Mouse (Mus musculus): Measurements from ENCODE around the gene Lyar. TPM values are rescaled to one million over a fixed set of nuclear protein-coding genes. Genes with fewer than 3 reads are reported as not detected.

The Lyar gene
- polyA plus RNA-seq (2012; rRNA removed) = 19.5 and 20.0 TPM in 2 replicates

- DNase-seq = peak; percentile 92 to 97
These were observed at the start of gene Lyar, which contains the start of gene Zbtb49 for GRCm38 (mm10) chr5:38220328-38220912. Gene Lyar (plus strand): TSS chr5:38220470. Gene Zbtb49 (minus strand): TSS chr5:38220457.

GRCm38 (mm10) chr5:38173766-38174165 is 46.5 kb upstream of the Lyar start:
- WGBS = 52% methylated on average over 5 of the region's 5 CpGs
- Histone ChIP-seq H3K27me3 (ENCODE audit: control insufficient read depth, insufficient read depth, low read length) (no peaks in the 10 kb centered on the region), H3K27ac (ENCODE audit: insufficient read depth, low read length) (no peak overlapping the region)

More at GRCm38 (mm10) chr5:38220328-38220912, at the start of gene Lyar, which contains the start of gene Zbtb49:
- Histone ChIP-seq H3K4me1 (ENCODE audit: control insufficient read depth, insufficient read depth, low read length) (peaks cover 3% of the 10 kb centered on the region), H3K4me3 (replicated peaks; ENCODE audit: insufficient read depth, low read depth, low read length) (peak within 1 kb of the TSS; percentile 57), H3K27ac (ENCODE audit: insufficient read depth, low read length) (peak within 1 kb of the TSS; percentile 29; the same call in 1 of the 2 replicates), H3K27me3 (ENCODE audit: control insufficient read depth, insufficient read depth, low read length) (no peaks in the 10 kb centered on the region)
- TF ChIP-seq POLR2A (IDR thresholded peaks at IDR 0.05; ENCODE audit: borderline replicate concordance, insufficient read depth, low read length) (no peak; the same call in none of the 2 replicates), CTCF (IDR thresholded peaks at IDR 0.05; ENCODE audit: borderline replicate concordance, insufficient read depth, low read depth, low read length) (no peak)
- WGBS = under 1% methylated on average over 55 of the region's 55 CpGs

GRCm38 (mm10) chr5:38174256-38174912 is 45.9 kb upstream of the Lyar start:
- 68% methylated on average over 16 of the region's 16 CpGs for WGBS
- DNase-seq = no peak
- TF ChIP-seq CTCF (IDR thresholded peaks at IDR 0.05; ENCODE audit: borderline replicate concordance, insufficient read depth, low read depth, low read length) (no peak), POLR2A (IDR thresholded peaks at IDR 0.05; ENCODE audit: borderline replicate concordance, insufficient read depth, low read length) (no peak)
- no peaks in the 10 kb centered on the region for H3K4me1 ChIP-seq (ENCODE audit: control insufficient read depth, insufficient read depth, low read length)
- H3K4me3 ChIP-seq (replicated peaks; ENCODE audit: insufficient read depth, low read depth, low read length) = no peak overlapping the region
- H3K27ac ChIP-seq (ENCODE audit: insufficient read depth, low read length) = no peak overlapping the region
- no peaks in the 10 kb centered on the region for H3K27me3 ChIP-seq (ENCODE audit: control insufficient read depth, insufficient read depth, low read length)

More at GRCm38 (mm10) chr5:38173766-38174165, 46.5 kb upstream of the Lyar start:
- H3K4me1 ChIP-seq (ENCODE audit: control insufficient read depth, insufficient read depth, low read length) = no peaks in the 10 kb centered on the region
- TF ChIP-seq POLR2A (IDR thresholded peaks at IDR 0.05; ENCODE audit: borderline replicate concordance, insufficient read depth, low read length) (no peak), CTCF (IDR thresholded peaks at IDR 0.05; ENCODE audit: borderline replicate concordance, insufficient read depth, low read depth, low read length) (no peak)
- no peak for DNase-seq
- H3K4me3 ChIP-seq (replicated peaks; ENCODE audit: insufficient read depth, low read depth, low read length) = no peak overlapping the region

GRCm38 (mm10) chr5:38184688-38185285 is 35.5 kb upstream of the Lyar start:
- Histone ChIP-seq H3K4me3 (replicated peaks; ENCODE audit: insufficient read depth, low read depth, low read length) (no peak overlapping the region), H3K4me1 (ENCODE audit: control insufficient read depth, insufficient read depth, low read length) (no peaks in the 10 kb centered on the region), H3K27me3 (ENCODE audit: control insufficient read depth, insufficient read depth, low read length) (no peaks in the 10 kb centered on the region), H3K27ac (ENCODE audit: insufficient read depth, low read length) (no peak overlapping the region)
- WGBS = 83% methylated on average over 6 of the region's 6 CpGs
- DNase-seq = no peak
- no peak for TF ChIP-seq POLR2A (IDR thresholded peaks at IDR 0.05; ENCODE audit: borderline replicate concordance, insufficient read depth, low read length)
- no peak for TF ChIP-seq CTCF (IDR thresholded peaks at IDR 0.05; ENCODE audit: borderline replicate concordance, insufficient read depth, low read depth, low read length)

- Histone ChIP-seq H3K4me1 (ENCODE audit: control insufficient read depth, insufficient read depth, low read length) (no peaks in the 10 kb centered on the region), H3K4me3 (replicated peaks; ENCODE audit: insufficient read depth, low read depth, low read length) (no peak overlapping the region), H3K27me3 (ENCODE audit: control insufficient read depth, insufficient read depth, low read length) (no peaks in the 10 kb centered on the region), H3K27ac (ENCODE audit: insufficient read depth, low read length) (no peak overlapping the region)
- no peak for DNase-seq
- 86% methylated on average over 2 of the region's 2 CpGs for WGBS
- TF ChIP-seq CTCF (IDR thresholded peaks at IDR 0.05; ENCODE audit: borderline replicate concordance, insufficient read depth, low read depth, low read length) (no peak), POLR2A (IDR thresholded peaks at IDR 0.05; ENCODE audit: borderline replicate concordance, insufficient read depth, low read length) (no peak)
These were observed 33.3 kb upstream of the Lyar start for GRCm38 (mm10) chr5:38187006-38187405.

GRCm38 (mm10) chr5:38190907-38191306 is 29.4 kb upstream of the Lyar start:
- H3K27ac ChIP-seq (ENCODE audit: insufficient read depth, low read length) = no peak overlapping the region
- 92% methylated on average over 3 of the region's 3 CpGs for WGBS
- no peak for DNase-seq
- H3K4me3 ChIP-seq (replicated peaks; ENCODE audit: insufficient read depth, low read depth, low read length) = no peak overlapping the region
- no peaks in the 10 kb centered on the region for H3K4me1 ChIP-seq (ENCODE audit: control insufficient read depth, insufficient read depth, low read length)
- no peaks in the 10 kb centered on the region for H3K27me3 ChIP-seq (ENCODE audit: control insufficient read depth, insufficient read depth, low read length)
- no peak for TF ChIP-seq POLR2A (IDR thresholded peaks at IDR 0.05; ENCODE audit: borderline replicate concordance, insufficient read depth, low read length)
- no peak for TF ChIP-seq CTCF (IDR thresholded peaks at IDR 0.05; ENCODE audit: borderline replicate concordance, insufficient read depth, low read depth, low read length)

GRCm38 (mm10) chr5:38194946-38195345 is 25.3 kb upstream of the Lyar start:
- no peak for TF ChIP-seq CTCF (IDR thresholded peaks at IDR 0.05; ENCODE audit: borderline replicate concordance, insufficient read depth, low read depth, low read length)
- no peak for TF ChIP-seq POLR2A (IDR thresholded peaks at IDR 0.05; ENCODE audit: borderline replicate concordance, insufficient read depth, low read length)
- H3K27me3 ChIP-seq (ENCODE audit: control insufficient read depth, insufficient read depth, low read length) = no peaks in the 10 kb centered on the region
- H3K27ac ChIP-seq (ENCODE audit: insufficient read depth, low read length) = no peak overlapping the region
- H3K4me1 ChIP-seq (ENCODE audit: control insufficient read depth, insufficient read depth, low read length) = no peaks in the 10 kb centered on the region
- 30% methylated on average over 2 of the region's 2 CpGs for WGBS
- DNase-seq = no peak
- no peak overlapping the region for H3K4me3 ChIP-seq (replicated peaks; ENCODE audit: insufficient read depth, low read depth, low read length)

Data from cerebellum, adult 2 months (tissue).